Mouse (Mus musculus): Measurements from ENCODE around the gene Hydin. TPM values are rescaled to one million over a fixed set of nuclear protein-coding genes. Genes with fewer than 3 reads are reported as not detected.

Gene Hydin
- total RNA-seq, 1 experiment from 2014 or later: not detected

DNA sequence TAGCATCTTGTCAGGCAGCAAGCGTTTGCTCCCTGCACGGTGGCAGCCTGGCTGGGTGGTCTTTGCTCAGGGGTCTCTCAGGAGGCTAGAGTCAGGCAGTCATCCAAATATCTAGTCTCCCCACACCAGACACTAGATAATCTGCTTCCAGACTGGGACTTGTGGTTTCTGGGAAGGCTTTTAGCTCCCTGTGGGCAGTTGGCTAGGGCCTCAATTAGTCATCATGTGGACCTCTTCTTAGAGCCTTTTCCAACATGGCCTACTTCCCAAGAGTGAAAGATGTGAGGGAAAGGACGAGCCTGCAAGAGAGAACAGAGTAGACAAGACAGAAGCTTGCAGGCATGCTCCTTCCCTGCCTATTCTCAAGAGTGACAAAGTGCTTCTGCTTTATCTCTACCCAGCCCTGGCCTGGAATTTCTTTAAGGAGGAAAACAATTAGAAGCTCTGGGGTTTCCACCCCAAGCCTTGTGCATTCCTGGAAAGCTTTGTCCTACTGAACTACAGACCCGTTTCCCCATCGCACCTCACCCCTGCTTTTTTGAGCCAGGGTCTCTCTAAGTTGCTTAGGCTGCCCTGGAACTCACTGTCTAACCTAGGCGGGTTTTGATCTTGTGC is 338.7 kb downstream of the Hydin start:
- ATAC-seq (replicated peaks; ENCODE audit: insufficient number of reproducible peaks, low FRiP score, low TSS enrichment, poor library complexity, severe bottlenecking): no peak

DNA sequence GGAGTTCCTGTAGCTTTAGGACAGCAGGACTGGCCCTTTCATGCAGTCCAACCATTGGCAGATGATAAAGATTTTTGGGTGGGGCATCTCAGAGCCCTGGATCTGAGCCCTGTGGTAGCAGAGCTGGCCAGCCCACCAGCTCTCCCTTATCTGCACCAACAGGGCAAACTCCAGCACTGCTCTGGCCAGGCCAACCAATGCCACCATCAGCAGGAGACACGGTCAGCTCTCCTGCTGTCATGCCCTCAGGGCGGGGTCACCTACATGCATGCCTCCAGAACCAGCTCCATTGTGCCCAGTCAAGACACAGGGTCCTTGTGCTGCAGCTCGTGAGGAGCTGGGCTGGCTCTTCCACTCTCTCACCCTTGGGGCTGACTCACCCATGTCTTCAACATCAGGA is 349.0 kb downstream of the Hydin start:
- no peak for ATAC-seq (replicated peaks; ENCODE audit: insufficient number of reproducible peaks, low FRiP score, low TSS enrichment, poor library complexity, severe bottlenecking)

DNA sequence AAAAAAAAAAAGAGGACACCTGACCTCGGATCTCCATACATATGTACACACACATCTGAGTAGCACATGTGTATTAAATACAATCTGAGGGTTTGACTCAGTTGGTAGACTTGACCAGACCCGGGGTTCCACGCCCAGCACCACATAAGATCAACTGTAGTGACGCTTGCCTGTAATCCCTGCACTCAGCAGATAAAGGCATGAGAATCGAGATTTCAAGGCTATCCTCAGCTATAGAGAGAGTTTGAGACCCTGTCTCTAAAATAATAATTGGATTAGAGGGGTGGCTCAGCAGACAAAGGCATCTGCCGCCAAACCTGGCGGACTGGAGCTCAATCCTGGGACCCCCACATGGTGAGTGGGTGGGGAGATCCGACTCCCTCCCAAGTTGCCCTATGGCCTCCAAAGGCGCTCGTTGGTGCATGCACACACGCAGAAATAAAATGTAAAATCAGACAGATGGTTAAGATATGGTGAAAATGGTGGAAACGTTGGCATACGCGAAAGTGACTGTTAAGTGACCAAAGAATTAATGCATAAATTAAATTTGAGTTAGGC is 351.1 kb downstream of the Hydin start:
- no peak for ATAC-seq (replicated peaks; ENCODE audit: insufficient number of reproducible peaks, low FRiP score, low TSS enrichment, poor library complexity, severe bottlenecking)

- peak; percentile 88 for ATAC-seq (replicated peaks; ENCODE audit: insufficient number of reproducible peaks, low FRiP score, low TSS enrichment, poor library complexity, severe bottlenecking)
These were observed 351.8 kb downstream of the Hydin start, which contains the start of gene Vac14 for GRCm38 (mm10) chr8:110618391-110619207. Gene Vac14, plus strand, starts transcription at chr8:110618585.

DNA sequence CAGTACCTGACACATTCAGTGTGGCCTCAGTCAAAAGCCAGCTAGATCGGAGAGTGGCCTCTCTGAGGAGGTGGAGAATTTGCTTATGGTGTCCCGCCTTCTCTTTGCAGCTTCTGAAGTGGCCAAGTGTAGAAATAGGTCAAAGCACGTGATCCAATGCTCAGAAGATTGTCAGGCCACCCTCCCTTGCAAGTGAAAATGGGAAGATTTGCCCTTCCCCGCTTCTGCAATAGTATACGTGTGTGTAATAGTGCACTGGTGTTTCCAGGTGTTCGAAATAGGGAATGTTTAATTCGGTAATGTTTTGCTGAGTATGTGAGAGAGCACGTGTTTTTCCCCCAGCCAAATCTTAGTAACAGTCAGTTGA is 352.4 kb downstream of the Hydin start:
- peak; percentile 15; the same call in 1 of the 2 replicates for ATAC-seq (replicated peaks; ENCODE audit: insufficient number of reproducible peaks, low FRiP score, low TSS enrichment, poor library complexity, severe bottlenecking)

DNA sequence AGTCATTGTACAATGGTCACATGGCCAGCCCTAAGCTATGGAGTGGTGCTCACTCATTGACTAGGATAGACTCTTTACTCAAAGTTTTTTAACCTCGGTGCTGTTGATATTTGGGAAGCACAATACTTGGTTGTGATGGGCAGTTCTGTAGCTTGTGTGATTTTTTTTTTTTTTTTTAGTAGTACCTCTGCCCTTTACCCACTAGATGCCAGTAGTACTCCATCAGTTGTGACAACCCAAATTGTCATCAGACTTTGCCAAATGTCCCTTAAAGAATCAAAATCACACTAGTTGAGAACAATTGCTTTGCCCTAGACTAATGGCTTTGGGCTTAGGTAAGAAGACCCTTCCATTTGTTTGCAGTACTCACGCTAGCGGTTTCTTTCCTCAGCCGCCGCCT is 353.1 kb downstream of the Hydin start:
- ATAC-seq (replicated peaks; ENCODE audit: insufficient number of reproducible peaks, low FRiP score, low TSS enrichment, poor library complexity, severe bottlenecking): no peak

DNA sequence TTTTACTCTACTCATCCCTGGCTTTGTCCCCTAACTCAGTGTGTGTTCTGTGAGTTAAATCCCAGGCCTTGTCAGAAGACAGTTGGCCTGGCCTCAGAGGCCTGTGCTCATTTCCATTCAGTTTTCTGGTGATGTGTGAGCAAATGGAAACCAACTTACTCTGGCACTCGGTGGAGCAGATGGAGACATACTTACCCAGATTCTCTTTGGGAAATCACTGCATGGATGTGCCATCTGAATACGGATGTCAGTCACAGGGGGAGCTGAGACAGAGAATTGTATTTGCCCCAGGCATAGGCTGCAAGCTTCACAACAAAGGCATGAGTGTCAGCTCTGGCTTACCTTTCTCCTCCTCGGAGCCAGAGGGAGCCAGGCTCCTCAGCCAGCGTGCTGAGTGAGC is 359.7 kb downstream of the Hydin start:
- ATAC-seq (replicated peaks; ENCODE audit: insufficient number of reproducible peaks, low FRiP score, low TSS enrichment, poor library complexity, severe bottlenecking): no peak

DNA sequence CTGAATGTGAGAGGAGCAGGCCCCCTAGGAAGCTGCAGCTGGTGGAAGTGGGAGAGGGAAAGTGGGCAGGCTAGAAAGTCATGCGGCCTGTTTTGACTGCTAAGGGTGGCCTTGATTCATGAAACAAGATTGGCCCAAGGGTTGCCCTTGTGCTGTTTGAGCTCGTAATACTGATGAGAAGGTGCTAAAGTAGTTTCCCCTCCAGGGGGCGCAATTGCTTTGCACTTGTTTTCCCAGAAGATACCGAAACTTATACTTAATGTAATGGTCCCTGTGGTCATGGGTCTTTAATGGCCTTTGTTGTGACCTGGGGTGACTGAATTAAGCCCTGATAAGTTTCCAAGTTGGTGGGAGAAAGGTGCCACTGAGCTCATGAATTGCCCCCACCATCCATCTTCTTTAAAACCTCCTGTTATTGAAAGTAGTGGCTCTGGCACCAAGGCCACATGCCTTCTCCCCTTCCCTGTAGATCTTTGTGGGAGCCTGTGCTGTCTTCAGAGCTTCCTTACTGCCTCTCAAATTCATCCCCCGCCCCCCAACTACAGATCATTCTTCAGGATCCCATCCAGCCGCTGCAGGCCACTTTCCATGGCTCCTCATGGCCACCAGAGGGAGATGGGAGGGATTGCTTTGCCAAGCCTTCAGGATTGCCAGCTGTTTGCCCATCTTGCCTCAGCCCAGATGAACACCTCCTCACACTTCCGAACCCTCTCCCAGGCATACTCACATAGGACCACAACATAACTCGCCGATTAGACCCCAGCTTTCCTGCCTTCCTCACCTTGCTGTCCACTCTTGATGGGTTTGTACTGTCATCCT is 362.7 kb downstream of the Hydin start:
- 0 out of 2 replicates have a peak, but pooled peaks have one; percentile 7 for ATAC-seq (replicated peaks; ENCODE audit: insufficient number of reproducible peaks, low FRiP score, low TSS enrichment, poor library complexity, severe bottlenecking)

DNA sequence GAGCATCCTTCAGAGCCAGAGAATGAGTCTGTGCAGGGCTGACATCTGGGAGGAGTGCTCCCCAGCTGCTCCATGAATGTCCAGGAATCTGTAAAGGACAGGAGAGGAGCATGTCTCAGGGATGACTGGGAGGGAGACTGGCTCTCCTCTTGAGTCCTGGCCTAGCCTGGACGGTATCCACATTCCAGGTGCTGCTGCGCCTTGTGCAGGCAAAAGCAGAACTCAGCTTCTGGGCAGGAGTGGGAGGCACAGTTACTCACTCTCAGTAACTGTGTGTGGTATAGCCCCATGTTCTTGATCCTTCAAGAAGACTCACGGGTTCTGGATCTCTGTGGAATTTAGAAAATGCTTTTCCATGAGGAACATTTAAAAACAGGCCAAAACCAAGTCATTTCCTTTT is 363.3 kb downstream of the Hydin start:
- 0 out of 2 replicates have a peak, but pooled peaks have one; percentile 6 for ATAC-seq (replicated peaks; ENCODE audit: insufficient number of reproducible peaks, low FRiP score, low TSS enrichment, poor library complexity, severe bottlenecking)

GRCm38 (mm10) chr8:110630571-110631071 is 363.8 kb downstream of the Hydin start:
- ATAC-seq (replicated peaks; ENCODE audit: insufficient number of reproducible peaks, low FRiP score, low TSS enrichment, poor library complexity, severe bottlenecking): no peak

- no peak for ATAC-seq (replicated peaks; ENCODE audit: insufficient number of reproducible peaks, low FRiP score, low TSS enrichment, poor library complexity, severe bottlenecking)
These were observed 364.4 kb downstream of the Hydin start for GRCm38 (mm10) chr8:110631201-110631600.

DNA sequence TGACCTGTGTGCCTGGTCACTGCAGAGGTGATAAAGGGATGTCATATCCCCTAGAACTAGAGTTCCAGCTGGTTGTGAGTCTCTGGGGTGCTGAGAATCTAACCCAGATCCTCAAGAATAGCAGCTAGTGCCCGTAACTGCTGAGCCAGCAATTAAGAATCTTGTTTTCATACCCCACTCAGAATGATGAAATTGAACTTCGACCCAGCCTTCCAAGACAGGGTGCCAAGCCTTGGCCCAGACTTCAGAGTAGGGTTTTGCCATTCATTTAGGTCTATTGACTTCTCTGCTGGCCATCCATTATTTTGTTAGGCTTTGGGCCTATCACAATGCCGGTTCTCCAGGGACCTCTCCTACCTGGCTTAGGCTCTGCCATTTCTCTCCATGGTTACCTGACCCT is 367.0 kb downstream of the Hydin start:
- ATAC-seq (replicated peaks; ENCODE audit: insufficient number of reproducible peaks, low FRiP score, low TSS enrichment, poor library complexity, severe bottlenecking): no peak

- no peak for ATAC-seq (replicated peaks; ENCODE audit: insufficient number of reproducible peaks, low FRiP score, low TSS enrichment, poor library complexity, severe bottlenecking)
These were observed 369.4 kb downstream of the Hydin start for GRCm38 (mm10) chr8:110636182-110636581.

DNA sequence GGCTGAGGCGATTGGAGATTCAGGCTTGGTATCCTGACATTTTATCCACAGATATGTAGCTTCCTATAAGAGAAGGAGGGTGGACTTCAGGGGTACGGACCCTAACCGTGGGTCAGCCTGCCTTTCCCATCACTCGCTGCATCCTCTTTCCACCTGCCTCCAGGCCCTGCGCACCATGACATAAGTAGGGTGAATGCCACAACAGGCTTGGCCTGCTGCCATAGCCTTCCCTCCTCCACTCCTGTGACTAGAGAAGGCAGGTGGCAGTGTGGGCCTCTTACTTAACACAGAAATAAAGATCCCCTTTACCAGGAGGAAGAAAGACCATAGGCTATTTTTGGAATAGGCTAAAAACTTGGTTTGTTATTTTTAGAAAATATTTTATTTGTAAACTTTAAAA is 375.6 kb downstream of the Hydin start:
- no peak for ATAC-seq (replicated peaks; ENCODE audit: insufficient number of reproducible peaks, low FRiP score, low TSS enrichment, poor library complexity, severe bottlenecking)

DNA sequence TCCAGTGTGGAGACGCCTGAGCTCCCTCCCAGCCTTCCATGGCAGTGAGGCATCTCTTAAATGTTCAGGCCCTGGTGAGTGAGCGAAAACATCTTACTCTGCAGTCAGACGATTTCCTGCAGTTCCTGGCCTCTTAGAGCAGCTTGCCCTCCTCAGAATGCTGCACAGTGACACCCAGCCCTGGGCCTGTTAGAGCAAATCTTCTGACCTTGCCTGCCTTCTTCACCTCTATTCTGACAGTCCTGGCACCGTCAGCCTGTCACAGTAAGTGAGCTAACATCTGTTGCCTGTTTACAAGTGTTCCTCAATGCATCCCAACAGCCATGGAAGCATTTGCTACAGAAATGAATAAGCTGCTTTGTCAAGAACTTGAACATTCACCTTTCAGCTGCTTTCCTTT is 376.4 kb downstream of the Hydin start:
- no peak for ATAC-seq (replicated peaks; ENCODE audit: insufficient number of reproducible peaks, low FRiP score, low TSS enrichment, poor library complexity, severe bottlenecking)

DNA sequence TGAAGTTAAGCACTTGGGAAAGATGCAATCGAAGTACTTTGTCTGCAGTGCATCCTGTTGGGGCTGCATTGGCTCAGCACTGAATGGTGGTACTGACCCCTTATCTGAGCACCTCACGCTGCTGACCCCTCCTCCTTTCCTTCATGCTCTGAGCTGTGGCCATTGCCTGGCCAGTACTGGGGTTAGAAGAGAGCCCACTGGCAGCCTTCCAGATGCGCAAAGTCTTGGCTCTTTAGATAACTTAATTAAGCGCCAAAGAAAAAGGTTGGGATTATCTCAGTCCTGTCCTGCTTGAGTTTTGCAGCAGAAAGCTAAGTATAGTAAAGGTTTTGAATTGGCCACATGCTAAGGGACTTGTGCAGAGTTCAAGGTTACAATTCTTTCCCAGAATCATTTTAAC is 377.6 kb downstream of the Hydin start:
- no peak for ATAC-seq (replicated peaks; ENCODE audit: insufficient number of reproducible peaks, low FRiP score, low TSS enrichment, poor library complexity, severe bottlenecking)

- ATAC-seq (replicated peaks; ENCODE audit: insufficient number of reproducible peaks, low FRiP score, low TSS enrichment, poor library complexity, severe bottlenecking): no peak
These were observed 378.1 kb downstream of the Hydin start for GRCm38 (mm10) chr8:110644901-110645300.

DNA sequence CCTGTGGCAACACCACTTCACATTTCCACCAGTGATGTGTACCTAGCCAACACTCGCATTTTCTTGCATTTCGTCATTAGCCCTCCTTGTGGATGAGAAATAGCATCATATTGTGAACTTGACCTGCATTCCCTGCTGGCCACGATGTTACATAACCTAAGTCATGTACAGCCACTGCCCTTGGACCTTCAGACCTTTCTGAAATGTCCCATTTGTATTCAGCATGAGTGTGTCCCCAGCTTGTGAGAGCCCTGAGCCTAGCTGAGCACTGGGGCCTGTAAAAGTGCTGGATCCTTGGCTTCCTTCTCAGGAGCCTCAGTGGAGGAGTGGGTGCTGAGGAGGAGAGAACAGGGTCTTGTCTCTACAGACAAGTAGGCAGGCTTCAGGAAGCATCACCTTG is 378.6 kb downstream of the Hydin start:
- ATAC-seq (replicated peaks; ENCODE audit: insufficient number of reproducible peaks, low FRiP score, low TSS enrichment, poor library complexity, severe bottlenecking): no peak

- ATAC-seq (replicated peaks; ENCODE audit: insufficient number of reproducible peaks, low FRiP score, low TSS enrichment, poor library complexity, severe bottlenecking): no peak
These were observed 379.3 kb downstream of the Hydin start for GRCm38 (mm10) chr8:110646064-110646463.
